Mouse (Mus musculus) heart, postnatal 25 days (tissue): ENCODE data around the gene Kmt5a. TPM values are rescaled to one million over a fixed set of nuclear protein-coding genes. Genes with fewer than 3 reads are reported as not detected.

Experiments used
- DNase-seq: peaks from one replicate; pipeline ENCODE4 v3.0.0; 2022; ENCODE audit warnings: low spot score
- intact Hi-C: fragments of 180-260 bp; cut with DNase I; formaldehyde crosslinking; loops from one replicate; pipeline ENCODE4 v1.15.1; 2025
- microRNA-seq: library from miRNA; unstranded; fragments of <30 nt; microRNA quantifications from one replicate; pipeline ENCODE4 v1.2.0, GENCODE M21; 2022
- total RNA-seq, 2 experiments: library from RNA; stranded (reverse); gene quantifications; 2 replicates each; pipeline ENCODE4 v1.2.3; 2021

The Kmt5a gene
- total RNA-seq, 2 experiments from 2014 or later, result 221 to 226 TPM

DNA sequence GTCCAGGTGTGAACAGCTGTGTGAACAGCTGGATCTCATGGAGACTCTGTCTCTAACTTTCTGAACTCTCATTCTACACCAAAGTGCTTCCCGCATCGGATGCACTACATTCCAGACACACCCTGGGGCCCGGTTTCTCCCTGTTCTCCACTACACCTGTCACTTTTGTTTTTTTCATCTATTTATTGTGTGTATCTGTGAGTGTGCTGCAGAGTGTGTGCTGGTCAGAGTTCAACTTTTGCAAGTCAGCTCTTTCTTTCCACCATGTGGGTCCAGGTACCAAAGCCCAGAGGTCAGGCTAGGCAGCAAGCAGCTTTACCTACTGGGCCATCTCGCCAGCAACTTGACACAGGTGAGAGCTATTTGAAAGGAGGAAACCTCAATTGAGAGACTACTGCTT is 65.5 kb downstream of the Kmt5a start:
- intact Hi-C loops, result no loop called here
- DNase-seq, result no peak

DNA sequence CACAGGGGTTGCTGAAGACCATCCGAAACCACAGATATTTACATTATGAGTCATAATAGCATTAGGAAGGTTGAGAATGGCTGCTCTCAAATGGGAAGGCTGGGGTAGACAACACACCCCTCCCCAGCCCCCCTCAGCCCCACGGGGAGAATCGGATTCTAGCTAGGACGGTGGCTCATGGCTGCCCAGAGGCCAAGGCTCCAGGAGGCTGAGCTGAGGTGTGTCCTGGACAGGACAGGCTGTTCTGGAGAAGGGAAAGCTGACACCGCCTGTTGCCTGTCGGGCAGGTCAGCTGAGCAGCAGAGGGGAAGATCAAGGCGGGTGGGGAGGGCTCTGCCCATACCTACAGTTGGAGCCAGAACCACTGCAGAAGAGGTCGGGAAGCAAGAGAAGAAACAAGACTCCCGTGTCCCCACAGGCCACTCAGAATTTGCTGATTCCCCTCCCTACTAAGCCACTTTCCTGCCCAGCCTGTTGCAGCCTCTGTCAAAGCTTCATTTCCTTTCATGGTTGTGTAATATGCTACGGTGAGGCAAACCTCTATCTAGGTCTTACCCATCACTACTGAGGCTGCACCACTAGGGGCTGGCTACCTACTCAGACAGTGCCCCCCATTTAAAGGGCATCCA is 67.1 kb downstream of the Kmt5a start:
- peak; percentile 40 for DNase-seq

DNA sequence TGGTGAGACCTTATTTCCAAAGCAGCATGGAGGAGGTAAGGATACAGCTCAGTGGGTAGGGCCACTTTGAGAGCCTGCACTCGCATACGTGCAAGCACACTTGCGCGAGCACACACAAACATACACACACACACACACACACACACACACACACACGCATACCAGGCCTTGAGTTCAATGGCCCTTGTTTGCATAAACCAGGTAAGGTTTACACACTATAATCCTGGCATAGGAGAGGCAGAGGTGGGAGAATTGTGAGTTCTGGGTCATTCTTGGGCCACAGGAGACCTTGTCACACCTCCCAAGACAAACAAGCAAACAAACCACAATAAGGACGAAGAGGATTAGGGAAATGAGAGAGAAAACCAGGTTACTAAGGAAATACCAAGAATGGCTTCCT is 69.5 kb downstream of the Kmt5a start:
- intact Hi-C loops, result no loop called here
- no peak for DNase-seq

More for the DNA sequence above, 67.1 kb downstream of the Kmt5a start:
- intact Hi-C loops, result no loop called here

DNA sequence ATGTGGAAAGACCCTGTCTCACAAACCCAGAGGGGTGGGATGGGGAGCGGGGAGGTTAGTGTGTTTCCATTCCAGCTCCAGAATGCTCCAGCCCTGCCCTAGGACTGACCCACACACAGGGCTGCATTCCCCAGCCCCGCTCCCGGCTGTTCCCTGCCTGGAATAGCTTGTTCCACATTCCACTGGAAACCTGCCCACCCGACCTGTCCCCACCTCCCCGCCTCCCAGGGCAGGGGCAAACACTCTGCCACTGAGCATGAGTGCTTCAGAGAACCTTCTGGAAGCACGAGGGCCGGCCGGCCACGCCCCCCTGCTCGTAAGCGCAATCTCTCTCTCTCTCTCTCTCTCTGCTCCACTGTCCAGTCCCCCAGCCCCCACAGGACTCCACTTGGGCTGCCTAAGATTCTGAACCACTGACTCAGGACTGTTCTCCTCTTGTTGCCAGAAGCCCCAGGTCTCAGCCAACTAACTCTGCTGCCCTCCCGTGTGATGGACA is 70.1 kb downstream of the Kmt5a start:
- intact Hi-C loops, result no loop called here
- peak; percentile 63 for DNase-seq

DNA sequence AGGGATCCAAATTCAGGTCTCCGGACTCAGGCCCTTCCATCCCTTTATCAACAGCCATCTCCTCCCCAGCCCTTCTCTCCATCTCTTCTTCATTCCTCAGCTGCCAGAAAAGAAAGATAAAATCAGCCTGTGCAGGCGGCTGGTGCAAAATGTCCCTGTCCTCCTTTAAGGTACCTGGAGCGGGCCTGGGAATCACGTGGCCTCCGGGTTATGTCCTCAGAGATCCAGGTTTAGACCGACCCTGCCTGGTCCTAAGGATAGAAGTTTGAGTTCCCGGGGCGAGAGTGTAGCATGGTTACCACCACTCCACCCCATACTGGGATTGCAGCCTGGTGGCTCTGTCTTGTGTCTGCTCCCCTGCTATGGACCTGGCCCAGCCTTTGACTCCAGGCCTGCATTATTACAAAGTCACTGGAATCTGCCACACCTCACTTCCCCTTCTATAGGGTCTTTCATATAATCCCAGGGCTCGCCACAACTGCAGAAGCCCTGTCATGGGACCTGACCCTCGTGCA is 70.9 kb downstream of the Kmt5a start:
- no peak for DNase-seq
- intact Hi-C loops, result no loop called here

Small RNA genes within 50 kb of the gene (microRNA-seq; reads per million reads assigned to microRNA genes)
- not detected for gene Gm27486

Other genes starting within 250 kb of the Kmt5a start
- gene Pitpnm2, start 190.2 kb upstream of the Kmt5a start, total RNA-seq, result 10 to 100 TPM; 42.5 to 50.9 TPM
- 1 to 10 TPM; 4.0 to 4.6 TPM for gene Mphosph9, start 112.0 kb upstream of the Kmt5a start, total RNA-seq
- 10 to 100 TPM; 10.5 to 13.6 TPM for gene 2810006K23Rik, start 111.8 kb upstream of the Kmt5a start, total RNA-seq
- gene Cdk2ap1, start 76.8 kb upstream of the Kmt5a start, total RNA-seq, result 100 to 1,000 TPM; 159 to 181 TPM
- 10 to 100 TPM; 63.9 to 68.9 TPM for gene Sbno1, start 13.9 kb upstream of the Kmt5a start, total RNA-seq
- 1 to 10 TPM; 7.9 to 9.4 TPM for gene Rilpl2, start 38.4 kb downstream of the Kmt5a start, total RNA-seq
- gene Snrnp35, start 43.2 kb downstream of the Kmt5a start, total RNA-seq, result 10 to 100 TPM; 10.0 to 12.7 TPM
- gene Rilpl1, start 91.5 kb downstream of the Kmt5a start, total RNA-seq, result 100 to 1,000 TPM; 191 to 222 TPM
- gene Tmed2, start 100.8 kb downstream of the Kmt5a start, total RNA-seq, result 100 to 1,000 TPM; 165 to 178 TPM
- gene Ddx55, start 112.9 kb downstream of the Kmt5a start, total RNA-seq, result 1 to 10 TPM; 5.4 to 6.0 TPM
- 10 to 100 TPM; 27.8 to 33.3 TPM for gene Eif2b1, start 139.2 kb downstream of the Kmt5a start, total RNA-seq
- gene Gtf2h3, start 139.2 kb downstream of the Kmt5a start, total RNA-seq, result 10 to 100 TPM; 19.8 to 22.6 TPM
- gene Atp6v0a2, start 188.6 kb downstream of the Kmt5a start, total RNA-seq, result 10 to 100 TPM; 52.2 to 52.3 TPM